Mouse (Mus musculus): ENCODE data around the gene Tle1. TPM values are rescaled to one million over a fixed set of nuclear protein-coding genes. Genes with fewer than 3 reads are reported as not detected.

Gene Tle1
- total RNA-seq (2021) (1 to 10 TPM; 8.2 to 9.5 TPM), polyA plus RNA-seq (2012; rRNA removed) (8.8 and 8.9 TPM in 2 replicates)
- long read RNA-seq, partial matches to known transcripts: 0 of 7 reads
- long read RNA-seq, other reads (novel, unspliced or antisense): 3 of 7 reads

GRCm38 (mm10) chr4:72200559-72201409, at the start of gene Tle1:
Tle1 (minus strand) TSS chr4:72200919.
- under 1% methylated on average over 97 of the region's 107 CpGs for WGBS
- peak within 1 kb of the TSS; percentile 89 for H3K4me3 ChIP-seq
- TF ChIP-seq CTCF (IDR thresholded peaks at IDR 0.05) (no peak), POLR2A (IDR thresholded peaks at IDR 0.05; ENCODE audit: insufficient read depth, low read depth, low read length) (peak; percentile 74), EP300 (IDR thresholded peaks at IDR 0.05; ENCODE audit: insufficient read depth, low read depth, low read length) (no peak)
- peak; percentile 99 to 100 for DNase-seq
- H3K4me1 ChIP-seq (ENCODE audit: control insufficient read depth, insufficient read depth, low read length): peaks cover 1% of the 10 kb centered on the region; the same call in 1 of the 2 replicates
- H3K27me3 ChIP-seq (ENCODE audit: control insufficient read depth, insufficient read depth, low read length): no peaks in the 10 kb centered on the region
- H3K79me2 ChIP-seq (replicated peaks; ENCODE audit: control insufficient read depth, insufficient read depth, low read length): no peaks in the 10 kb centered on the region
- H3K27ac ChIP-seq: peak within 1 kb of the TSS; percentile 90
- intact Hi-C loops (cut with DNase I): loop anchor here (10.0 kb wide), 1 partner anchor 1666 kb away; the partner anchor contains the start of gene Megf9
- H3K36me3 ChIP-seq (ENCODE audit: control insufficient read depth, insufficient read depth, low read length): peaks cover 9% of the 10 kb centered on the region
- peak within 1 kb of the TSS; percentile 57 for H3K9ac ChIP-seq (ENCODE audit: low read depth, low read length)

- no peak overlapping the region for H3K9ac ChIP-seq (ENCODE audit: low read depth, low read length)
- H3K79me2 ChIP-seq (replicated peaks; ENCODE audit: control insufficient read depth, insufficient read depth, low read length): no peaks in the 10 kb centered on the region
- H3K4me1 ChIP-seq (ENCODE audit: control insufficient read depth, insufficient read depth, low read length): no peaks in the 10 kb centered on the region
- WGBS: 36% methylated on average over 4 of the region's 4 CpGs
- no peak overlapping the region for H3K4me3 ChIP-seq
- no peak overlapping the region for H3K27ac ChIP-seq
- DNase-seq: no peak
- H3K27me3 ChIP-seq (ENCODE audit: control insufficient read depth, insufficient read depth, low read length): no peaks in the 10 kb centered on the region
- H3K36me3 ChIP-seq (ENCODE audit: control insufficient read depth, insufficient read depth, low read length): no peaks in the 10 kb centered on the region
- no peak for TF ChIP-seq CTCF (IDR thresholded peaks at IDR 0.05)
- TF ChIP-seq EP300 (IDR thresholded peaks at IDR 0.05; ENCODE audit: insufficient read depth, low read depth, low read length): no peak
- TF ChIP-seq POLR2A (IDR thresholded peaks at IDR 0.05; ENCODE audit: insufficient read depth, low read depth, low read length): no peak
- intact Hi-C loops (cut with DNase I): no loop called here
Observed at GRCm38 (mm10) chr4:72233584-72234219, 33.0 kb upstream of the Tle1 start.

GRCm38 (mm10) chr4:72232206-72232605, 31.5 kb upstream of the Tle1 start:
- TF ChIP-seq EP300 (IDR thresholded peaks at IDR 0.05; ENCODE audit: insufficient read depth, low read depth, low read length) (no peak), POLR2A (IDR thresholded peaks at IDR 0.05; ENCODE audit: insufficient read depth, low read depth, low read length) (no peak), CTCF (IDR thresholded peaks at IDR 0.05) (no peak)
- H3K36me3 ChIP-seq (ENCODE audit: control insufficient read depth, insufficient read depth, low read length): no peaks in the 10 kb centered on the region
- H3K4me1 ChIP-seq (ENCODE audit: control insufficient read depth, insufficient read depth, low read length): no peaks in the 10 kb centered on the region
- 58% methylated on average over 3 of the region's 3 CpGs for WGBS
- H3K27ac ChIP-seq: no peak overlapping the region
- intact Hi-C loops (cut with DNase I): no loop called here
- H3K27me3 ChIP-seq (ENCODE audit: control insufficient read depth, insufficient read depth, low read length): no peaks in the 10 kb centered on the region
- H3K79me2 ChIP-seq (replicated peaks; ENCODE audit: control insufficient read depth, insufficient read depth, low read length): no peaks in the 10 kb centered on the region
- no peak overlapping the region for H3K9ac ChIP-seq (ENCODE audit: low read depth, low read length)
- H3K4me3 ChIP-seq: no peak overlapping the region
- no peak for DNase-seq

GRCm38 (mm10) chr4:72230832-72231231, 30.1 kb upstream of the Tle1 start:
- intact Hi-C loops (cut with DNase I): no loop called here

GRCm38 (mm10) chr4:72221629-72222028, 20.9 kb upstream of the Tle1 start:
- no peak overlapping the region for H3K9ac ChIP-seq (ENCODE audit: low read depth, low read length)
- no peaks in the 10 kb centered on the region; the same call in 1 of the 2 replicates for H3K27me3 ChIP-seq (ENCODE audit: control insufficient read depth, insufficient read depth, low read length)
- intact Hi-C loops (cut with DNase I): no loop called here
- no peak overlapping the region for H3K27ac ChIP-seq
- H3K4me3 ChIP-seq: no peak overlapping the region
- TF ChIP-seq CTCF (IDR thresholded peaks at IDR 0.05) (no peak), POLR2A (IDR thresholded peaks at IDR 0.05; ENCODE audit: insufficient read depth, low read depth, low read length) (no peak), EP300 (IDR thresholded peaks at IDR 0.05; ENCODE audit: insufficient read depth, low read depth, low read length) (no peak)
- H3K79me2 ChIP-seq (replicated peaks; ENCODE audit: control insufficient read depth, insufficient read depth, low read length): no peaks in the 10 kb centered on the region
- 68% methylated on average over 3 of the region's 3 CpGs for WGBS
- no peaks in the 10 kb centered on the region for H3K36me3 ChIP-seq (ENCODE audit: control insufficient read depth, insufficient read depth, low read length)
- no peak for DNase-seq
- no peaks in the 10 kb centered on the region for H3K4me1 ChIP-seq (ENCODE audit: control insufficient read depth, insufficient read depth, low read length)

More at GRCm38 (mm10) chr4:72230832-72231231, 30.1 kb upstream of the Tle1 start:
- no peak for DNase-seq
- H3K4me3 ChIP-seq: no peak overlapping the region
- H3K36me3 ChIP-seq (ENCODE audit: control insufficient read depth, insufficient read depth, low read length): no peaks in the 10 kb centered on the region
- H3K79me2 ChIP-seq (replicated peaks; ENCODE audit: control insufficient read depth, insufficient read depth, low read length): no peaks in the 10 kb centered on the region
- H3K4me1 ChIP-seq (ENCODE audit: control insufficient read depth, insufficient read depth, low read length): no peaks in the 10 kb centered on the region
- no peak overlapping the region for H3K9ac ChIP-seq (ENCODE audit: low read depth, low read length)
- TF ChIP-seq POLR2A (IDR thresholded peaks at IDR 0.05; ENCODE audit: insufficient read depth, low read depth, low read length): no peak
- TF ChIP-seq CTCF (IDR thresholded peaks at IDR 0.05): no peak
- no peak for TF ChIP-seq EP300 (IDR thresholded peaks at IDR 0.05; ENCODE audit: insufficient read depth, low read depth, low read length)
- no peaks in the 10 kb centered on the region for H3K27me3 ChIP-seq (ENCODE audit: control insufficient read depth, insufficient read depth, low read length)
- H3K27ac ChIP-seq: no peak overlapping the region

Data from heart, adult 2 months (tissue).